Mouse (Mus musculus) stomach, embryonic 15.5 days (tissue): Measurements from ENCODE around the gene Cfap58. TPM values are rescaled to one million over a fixed set of nuclear protein-coding genes. Genes with fewer than 3 reads are reported as not detected.

Experiments
- ATAC-seq: fragments of 200-750 bp; cut with Nextera tagmentation; 2 replicates; pipeline ENCODE4 v1.8.0; 2017; ENCODE audit warnings: low read depth, moderate number of reproducible peaks, moderate TSS enrichment; ENCODE audit not compliant: insufficient read depth, low FRiP score
- H3K27ac ChIP-seq: fragments of 300-500 bp; sonication (generic); 2 replicates; pipeline ENCODE4 v1.5.1; 2015; ENCODE audit warnings: mild to moderate bottlenecking, inconsistent platforms
- H3K27me3 ChIP-seq: fragments of 300-500 bp; sonication (generic); replicated peaks from 2 replicates; pipeline ENCODE4 v1.6.1; 2015; ENCODE audit warnings: inconsistent platforms
- H3K36me3 ChIP-seq: fragments of 300-500 bp; sonication (generic); 2 replicates; pipeline ENCODE4 v1.6.1; 2015; ENCODE audit warnings: inconsistent platforms
- H3K4me1 ChIP-seq: fragments of 300-500 bp; sonication (generic); 2 replicates; pipeline ENCODE4 v1.6.1; 2015; ENCODE audit warnings: inconsistent platforms
- H3K4me2 ChIP-seq: fragments of 300-500 bp; sonication (generic); 2 replicates; pipeline ENCODE4 v1.6.1; 2015; ENCODE audit warnings: mild to moderate bottlenecking, inconsistent platforms
- H3K4me3 ChIP-seq: fragments of 300-500 bp; sonication (generic); replicated peaks from 2 replicates; pipeline ENCODE4 v1.5.1; 2015; ENCODE audit warnings: inconsistent platforms
- H3K9ac ChIP-seq: fragments of 300-500 bp; sonication (generic); 2 replicates; pipeline ENCODE4 v1.6.1; 2015; ENCODE audit warnings: inconsistent platforms
- H3K9me3 ChIP-seq: fragments of 300-500 bp; sonication (generic); 2 replicates; pipeline ENCODE4 v1.6.1; 2016; ENCODE audit warnings: inconsistent platforms
- WGBS: fragments of 180-500 bp; shearing (Covaris S2); methylation state at CpG from one replicate; pipeline ENCODE4 v1.1.7; 2015; 5-methylcytosine and 5-hydroxymethylcytosine counted together
- polyA plus RNA-seq: library from polyadenylated mRNA; unstranded; fragments of >200 nt; fragmentation: Nextera tagmentation; extraction: Ambion mirVana; gene quantifications from 2 replicates; pipeline ENCODE4 v1.2.1, GENCODE M21; 2015

Gene Cfap58
- polyA plus RNA-seq, result not detected in 2 replicates

DNA sequence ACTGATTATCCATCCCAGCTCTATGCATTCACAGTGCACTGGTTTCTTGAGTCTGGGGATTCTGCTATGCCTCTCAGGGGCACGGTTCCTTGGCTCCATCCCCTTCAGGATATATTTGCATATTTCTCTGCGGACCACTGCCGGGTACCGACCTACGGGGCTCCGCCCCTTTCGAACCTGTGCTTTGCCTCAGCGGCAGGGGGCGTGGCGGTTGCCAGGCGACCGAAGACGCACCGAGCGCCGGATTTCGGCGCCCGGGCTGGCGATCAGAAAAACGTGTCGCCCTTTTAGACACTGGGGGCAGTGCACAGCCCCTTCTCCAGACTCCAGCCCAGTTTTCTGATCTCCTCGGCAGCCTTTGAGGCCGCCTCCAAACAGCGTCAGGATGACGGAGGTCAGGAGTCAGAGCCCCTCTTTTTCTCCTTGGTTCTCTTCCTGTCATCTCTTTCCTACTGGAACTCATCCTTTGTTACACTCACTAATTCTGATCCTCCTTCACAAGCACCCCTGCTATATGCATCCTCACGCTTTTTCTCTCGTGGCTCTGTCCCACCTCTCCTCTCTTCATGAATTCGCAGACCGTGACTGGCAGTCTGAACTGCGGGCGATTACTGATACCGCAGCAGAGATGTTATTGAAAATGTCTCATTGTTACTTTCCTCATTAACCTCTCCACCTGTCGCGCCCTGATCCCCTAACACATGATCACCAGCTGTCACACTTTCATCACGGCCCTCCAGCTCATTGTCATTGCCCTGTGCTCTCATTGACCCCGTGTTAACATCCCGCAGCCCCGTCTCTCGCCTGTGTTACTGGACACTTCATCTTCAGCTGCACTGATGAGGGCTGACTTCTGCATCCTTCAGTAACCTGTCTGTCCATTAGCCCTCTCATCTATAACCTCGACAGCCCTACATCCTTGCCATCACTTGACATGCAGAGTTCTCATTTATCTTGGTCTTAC, at the start of gene Cfap58:
TSS of gene Cfap58 (plus strand) at position 233 of the 964 bp plus-strand sequence.
- WGBS, result 7% methylated on average over 41 of the region's 41 CpGs
- H3K9me3 ChIP-seq, result no peaks in the 10 kb centered on the region
- H3K27ac ChIP-seq, result no peak within 1 kb of the TSS
- no peaks in the 10 kb centered on the region; the same call in none of the 2 replicates for H3K4me1 ChIP-seq
- ATAC-seq, result peak; percentile 77; the same call in 1 of the 2 replicates
- H3K27me3 ChIP-seq, result peaks cover 7% of the 10 kb centered on the region; the same call in 1 of the 2 replicates
- H3K4me2 ChIP-seq, result peak within 1 kb of the TSS; percentile 87
- no peak within 1 kb of the TSS for H3K9ac ChIP-seq
- no peaks in the 10 kb centered on the region for H3K36me3 ChIP-seq
- H3K4me3 ChIP-seq, result peak within 1 kb of the TSS; percentile 41

DNA sequence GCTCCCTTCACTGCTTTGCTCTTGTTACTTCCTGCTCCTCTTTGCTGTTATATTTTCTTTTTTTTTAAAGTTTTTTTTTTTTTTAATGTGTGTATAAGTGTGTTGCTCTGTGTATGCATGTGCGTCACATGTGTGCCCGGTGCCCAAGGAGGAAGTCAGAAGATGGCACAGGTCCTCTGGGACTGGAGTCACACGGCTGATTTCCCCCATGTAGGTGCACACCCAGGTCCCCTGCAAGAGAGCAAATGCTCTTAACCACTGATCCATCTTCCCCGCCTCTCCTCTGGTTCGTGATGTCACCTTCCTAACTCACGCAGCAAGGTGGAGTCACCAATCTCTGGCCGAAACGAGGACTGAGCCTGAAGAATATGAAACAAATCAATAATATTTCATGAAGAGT, 49.4 kb upstream of the Cfap58 start:
- Histone ChIP-seq H3K9ac (no peak overlapping the region), H3K4me1 (peaks cover 25% of the 10 kb centered on the region), H3K9me3 (no peaks in the 10 kb centered on the region), H3K27ac (no peak overlapping the region), H3K4me2 (no peak overlapping the region), H3K4me3 (no peak overlapping the region), H3K27me3 (no peaks in the 10 kb centered on the region), H3K36me3 (no peaks in the 10 kb centered on the region)
- 83% methylated on average over 8 of the region's 8 CpGs for WGBS
- ATAC-seq, result no peak

DNA sequence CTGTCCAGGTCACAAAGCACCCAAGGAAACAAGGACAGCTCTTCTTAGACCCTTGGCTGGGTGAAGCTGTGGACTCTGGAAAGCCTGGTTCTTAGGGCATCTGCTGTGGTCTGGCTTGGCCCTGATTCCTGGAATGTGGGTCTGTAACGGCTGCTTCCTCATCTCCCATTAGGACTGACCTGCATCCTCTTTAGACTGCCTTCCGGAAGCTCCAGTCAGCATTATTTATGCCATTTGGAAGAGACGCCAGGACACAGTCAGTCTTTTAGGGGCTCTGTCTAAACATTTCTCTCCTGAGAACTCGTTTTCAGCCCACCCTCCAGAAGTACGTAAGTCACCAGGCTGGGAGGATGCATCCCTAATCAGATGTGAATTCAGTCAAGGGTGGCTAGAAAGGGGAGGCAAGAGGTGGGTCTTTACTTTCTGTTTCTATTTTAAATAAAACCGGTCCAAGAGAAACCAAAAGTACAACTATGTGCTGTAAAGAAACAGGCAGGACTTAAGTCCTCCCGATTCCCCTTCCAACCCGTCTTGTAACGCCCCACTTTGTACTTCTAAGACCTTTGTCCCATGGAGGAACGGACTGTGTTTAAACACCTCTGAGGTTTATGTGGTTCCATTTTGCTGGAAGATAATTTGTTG, 46.9 kb upstream of the Cfap58 start:
- Histone ChIP-seq H3K4me2 (peak overlapping the region; percentile 23), H3K27me3 (no peaks in the 10 kb centered on the region), H3K4me1 (peaks cover 25% of the 10 kb centered on the region), H3K9ac (no peak overlapping the region), H3K4me3 (no peak overlapping the region), H3K27ac (peak overlapping the region; percentile 53), H3K9me3 (no peaks in the 10 kb centered on the region), H3K36me3 (peaks cover 10% of the 10 kb centered on the region)
- ATAC-seq, result no peak
- WGBS, result 35% methylated on average over 10 of the region's 10 CpGs

DNA sequence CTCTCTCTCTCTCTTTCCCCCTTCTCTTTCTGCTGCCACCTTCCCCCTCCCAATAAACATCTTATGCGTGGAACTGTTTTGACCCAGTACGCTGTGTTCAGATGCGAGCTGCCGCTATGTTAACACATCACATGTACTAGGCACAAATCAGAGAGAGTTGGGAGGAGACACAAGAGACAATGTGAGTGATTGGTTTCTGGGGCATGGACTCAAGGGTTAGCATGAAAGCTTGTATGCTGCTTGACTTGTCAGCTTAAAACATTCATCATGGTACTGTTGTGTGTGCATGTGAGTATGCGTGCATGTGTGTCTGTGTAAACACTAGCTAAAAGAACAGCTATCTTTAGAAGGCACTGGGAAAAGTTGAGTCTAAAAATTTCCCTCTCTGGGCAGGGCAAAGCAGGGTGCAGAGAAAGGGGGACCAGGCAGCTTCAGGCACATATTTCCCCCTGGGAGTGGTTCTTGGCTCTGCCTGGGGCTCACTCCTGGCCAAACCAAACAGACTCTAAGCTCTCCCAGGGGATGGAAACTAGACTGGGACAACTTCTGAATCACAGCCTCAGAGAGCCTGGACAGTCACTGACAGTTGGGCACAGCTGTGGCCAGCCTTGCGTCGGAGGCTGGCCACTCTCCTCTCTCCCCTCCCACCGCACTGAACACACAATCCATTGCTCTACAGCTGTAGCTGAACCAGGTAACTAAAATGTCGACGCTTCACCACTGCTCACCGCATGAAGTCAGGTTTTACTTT, 45.7 kb upstream of the Cfap58 start:
- ATAC-seq, result peak; percentile 45; the same call in 1 of the 2 replicates
- WGBS, result 51% methylated on average over 11 of the region's 11 CpGs
- Histone ChIP-seq H3K4me1 (peaks cover 25% of the 10 kb centered on the region), H3K27me3 (no peaks in the 10 kb centered on the region), H3K9ac (no peak overlapping the region), H3K4me3 (no peak overlapping the region), H3K36me3 (peaks cover 20% of the 10 kb centered on the region), H3K27ac (peak overlapping the region; percentile 53), H3K9me3 (no peaks in the 10 kb centered on the region), H3K4me2 (peak overlapping the region; percentile 23; the same call in 1 of the 2 replicates)

GRCm38 (mm10) chr19:47893092-47893491, 44.4 kb upstream of the Cfap58 start:
- ATAC-seq, result no peak
- no peak overlapping the region for H3K27ac ChIP-seq
- 94% methylated on average over 6 of the region's 6 CpGs for WGBS

GRCm38 (mm10) chr19:47898472-47899079, 38.9 kb upstream of the Cfap58 start:
- Histone ChIP-seq H3K9me3 (no peaks in the 10 kb centered on the region), H3K4me3 (no peak overlapping the region), H3K4me2 (no peak overlapping the region), H3K27ac (no peak overlapping the region), H3K27me3 (no peaks in the 10 kb centered on the region), H3K9ac (no peak overlapping the region), H3K4me1 (peaks cover 21% of the 10 kb centered on the region), H3K36me3 (peaks cover 32% of the 10 kb centered on the region)
- peak; percentile 65 for ATAC-seq
- WGBS, result 79% methylated on average over 8 of the region's 8 CpGs

More at GRCm38 (mm10) chr19:47893092-47893491, 44.4 kb upstream of the Cfap58 start:
- H3K9ac ChIP-seq, result no peak overlapping the region
- no peaks in the 10 kb centered on the region for H3K27me3 ChIP-seq
- peaks cover 31% of the 10 kb centered on the region for H3K36me3 ChIP-seq
- H3K4me2 ChIP-seq, result no peak overlapping the region
- H3K9me3 ChIP-seq, result no peaks in the 10 kb centered on the region
- no peak overlapping the region for H3K4me3 ChIP-seq
- peaks cover 25% of the 10 kb centered on the region for H3K4me1 ChIP-seq

- H3K4me2 ChIP-seq, result no peak overlapping the region
- no peaks in the 10 kb centered on the region for H3K27me3 ChIP-seq
- peaks cover 25% of the 10 kb centered on the region for H3K36me3 ChIP-seq
- WGBS, result 61% methylated on average over 6 of the region's 6 CpGs
- no peaks in the 10 kb centered on the region for H3K9me3 ChIP-seq
- no peak for ATAC-seq
- H3K27ac ChIP-seq, result no peak overlapping the region
- peaks cover 24% of the 10 kb centered on the region for H3K4me1 ChIP-seq
- no peak overlapping the region for H3K9ac ChIP-seq
- no peak overlapping the region for H3K4me3 ChIP-seq
Measured at GRCm38 (mm10) chr19:47900012-47900411, 37.5 kb upstream of the Cfap58 start.

GRCm38 (mm10) chr19:47900558-47900957, 36.9 kb upstream of the Cfap58 start:
- Histone ChIP-seq H3K4me2 (no peak overlapping the region), H3K9me3 (no peaks in the 10 kb centered on the region), H3K27ac (no peak overlapping the region), H3K4me1 (peaks cover 29% of the 10 kb centered on the region), H3K36me3 (peaks cover 25% of the 10 kb centered on the region; the same call in 1 of the 2 replicates), H3K27me3 (no peaks in the 10 kb centered on the region), H3K4me3 (no peak overlapping the region), H3K9ac (no peak overlapping the region)
- ATAC-seq, result no peak
- WGBS, result 75% methylated on average over 10 of the region's 10 CpGs

GRCm38 (mm10) chr19:47902316-47903201, 34.9 kb upstream of the Cfap58 start:
- H3K27me3 ChIP-seq, result no peaks in the 10 kb centered on the region
- H3K9me3 ChIP-seq, result no peaks in the 10 kb centered on the region
- H3K4me2 ChIP-seq, result no peak overlapping the region
- H3K4me3 ChIP-seq, result no peak overlapping the region
- ATAC-seq, result no peak
- peaks cover 8% of the 10 kb centered on the region; the same call in 1 of the 2 replicates for H3K36me3 ChIP-seq
- no peak overlapping the region for H3K9ac ChIP-seq
- WGBS, result 61% methylated on average over 13 of the region's 13 CpGs
- peaks cover 32% of the 10 kb centered on the region for H3K4me1 ChIP-seq
- H3K27ac ChIP-seq, result no peak overlapping the region

DNA sequence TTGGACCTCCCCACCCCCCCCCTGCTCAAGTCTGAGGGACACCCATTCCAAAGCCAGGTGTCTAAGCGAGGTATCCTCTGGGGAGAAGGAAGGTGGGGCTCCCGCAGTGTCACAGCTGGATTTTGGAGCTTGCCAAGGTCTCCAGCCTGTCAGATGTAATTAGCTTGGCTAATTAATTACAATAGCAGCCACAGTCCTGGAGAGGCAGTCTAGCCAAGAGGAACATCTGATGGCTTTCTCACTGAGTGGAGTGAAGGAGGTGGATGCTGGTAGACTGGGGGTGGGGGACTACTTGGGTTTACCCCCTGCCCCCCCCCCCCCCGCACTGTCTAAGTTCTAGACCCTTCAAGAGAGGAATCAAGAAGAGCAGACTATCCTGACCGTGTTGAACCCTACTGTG, 33.8 kb upstream of the Cfap58 start:
- Histone ChIP-seq H3K36me3 (no peaks in the 10 kb centered on the region), H3K4me1 (peaks cover 37% of the 10 kb centered on the region), H3K27me3 (no peaks in the 10 kb centered on the region), H3K4me3 (no peak overlapping the region), H3K9ac (no peak overlapping the region), H3K27ac (no peak overlapping the region), H3K9me3 (no peaks in the 10 kb centered on the region), H3K4me2 (no peak overlapping the region)
- 69% methylated on average over 4 of the region's 4 CpGs for WGBS
- no peak for ATAC-seq
